20 mouse cellular contexts compared by ENCODE assay signal in genomic region chr6:12957797-12958196, GRCm38 (mm10).
DNase-seq lines count a peak whose midpoint lies in the region.
"Had no signal": no experiment of that assay in that cellular context is flagged by ENCODE, and none has a peak within 500 bp of the region (broad histone marks: within the 10 kb centered on the region; RNA-seq: fewer than 3 reads in every experiment).

No protein-coding gene starts in this region.

- peak; percentile 3 to 25 for DNase-seq in frontal cortex, postnatal 36 days (ENCODE audit: low spot score in 2 of 2)
- no peak for DNase-seq in frontal cortex, postnatal 10 days (ENCODE audit: low spot score in 2 of 2)
- peak; percentile 19 to 26 for DNase-seq in right cerebral cortex, postnatal 10 days (ENCODE audit: low spot score in 2 of 2)
- DNase-seq in right cerebral cortex, postnatal 25 days = no peak
- peak; percentile 8 to 12 for DNase-seq in layer of hippocampus, postnatal 10 days (ENCODE audit: low spot score in 2 of 2)
- no peak for DNase-seq in urinary bladder, postnatal 14 days (ENCODE audit: low spot score)
- no peak for DNase-seq in testis, postnatal 10 days (ENCODE audit: low spot score)
- DNase-seq: adrenal gland, postnatal 36 days; cerebellum, adult 11 months; cerebellum, postnatal 10 days; gastrocnemius, postnatal 14 days; heart, adult 11 months; heart, postnatal 10 days; kidney, adult 9 months; kidney, postnatal 25 days; lung, adult 18-20 months; lung, postnatal 14 days; right cerebral cortex, postnatal 4 days; thymus, adult 18-20 months; thymus, postnatal 4 days had no signal

Comparison
In these comparisons a context has a peak if more than half of its experiments do, and no peak if none do; other contexts are left out.
1. DNase-seq: peak in frontal cortex, postnatal 36 days (2 of 2), right cerebral cortex, postnatal 10 days (2 of 2) and layer of hippocampus, postnatal 10 days (2 of 2); none in frontal cortex, postnatal 10 days (0 of 2), right cerebral cortex, postnatal 25 days (single experiment), urinary bladder, postnatal 14 days (single experiment) and testis, postnatal 10 days (single experiment).